Mouse (Mus musculus) embryonic facial prominence, embryonic 10.5 days (tissue): ENCODE data around the gene Ssr3. TPM values are rescaled to one million over a fixed set of nuclear protein-coding genes. Genes with fewer than 3 reads are reported as not detected.
A peak's percentile ranks its signal among the peaks of the same experiment; 100 is the strongest.

Experiments used
- DNase-seq: peaks from one replicate; pipeline ENCODE4 v3.0.0-alpha.2; 2017; ENCODE audit warnings: low spot score
- H3K27ac ChIP-seq: fragments of 300-500 bp; sonication (generic); replicated peaks from 2 replicates; pipeline ENCODE4 v1.5.1; 2016; ENCODE audit warnings: mild to moderate bottlenecking
- H3K27me3 ChIP-seq: fragments of 300-500 bp; sonication (generic); replicated peaks from 2 replicates; pipeline ENCODE4 v1.6.1; 2016; ENCODE audit warnings: low read depth, mild to moderate bottlenecking; ENCODE audit not compliant: poor library complexity, severe bottlenecking
- H3K36me3 ChIP-seq: fragments of 300-500 bp; sonication (generic); replicated peaks from 2 replicates; pipeline ENCODE4 v1.6.1; 2016; ENCODE audit warnings: mild to moderate bottlenecking, moderate library complexity
- H3K4me1 ChIP-seq: fragments of 300-500 bp; sonication (generic); 2 replicates; pipeline ENCODE4 v1.6.1; 2016
- H3K4me3 ChIP-seq: fragments of 300-500 bp; sonication (generic); 2 replicates; pipeline ENCODE4 v1.5.1; 2016; ENCODE audit warnings: mild to moderate bottlenecking, moderate library complexity
- H3K9me3 ChIP-seq: fragments of 300-500 bp; sonication (generic); 2 replicates; pipeline ENCODE4 v1.6.1; 2016; ENCODE audit warnings: mild to moderate bottlenecking
- WGBS: fragments of 180-500 bp; shearing (Covaris S2); methylation state at CpG from one replicate; pipeline ENCODE4 v1.1.7; 2016; 5-methylcytosine and 5-hydroxymethylcytosine counted together
- polyA plus RNA-seq: library from polyadenylated mRNA; unstranded; fragments of >200 nt; fragmentation: Nextera tagmentation; extraction: Ambion mirVana; gene quantifications from 2 replicates; pipeline ENCODE4 v1.2.1, GENCODE M21; 2016

Ssr3 gene
- polyA plus RNA-seq: 226 and 227 TPM in 2 replicates

DNA sequence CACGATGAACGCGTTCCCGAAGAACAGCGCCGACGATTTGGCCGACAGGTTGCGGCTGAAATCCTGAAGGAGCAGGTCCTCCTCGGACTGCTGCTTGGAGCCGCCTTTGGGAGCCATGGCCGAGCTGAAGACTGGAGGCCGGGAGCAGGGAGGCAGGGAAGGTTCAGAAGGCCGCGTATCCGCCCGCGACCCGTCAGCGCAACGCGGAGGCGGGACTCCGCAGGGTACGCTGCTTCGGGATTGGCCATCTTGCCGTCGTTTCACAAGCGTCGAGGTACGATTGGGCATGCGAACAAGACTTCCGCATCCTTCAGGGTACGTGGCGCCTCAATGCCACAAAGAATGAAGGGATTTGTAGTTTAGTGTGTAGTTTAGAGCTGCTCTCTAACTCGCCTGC lies at the start of gene Ssr3:
Gene Ssr3, minus strand, starts transcription at position 203 of the 397 bp plus-strand sequence.
- H3K4me3 ChIP-seq: peak within 1 kb of the TSS; percentile 91
- WGBS: under 1% methylated on average over 36 of the region's 36 CpGs
- H3K4me1 ChIP-seq: peaks cover 9% of the 10 kb centered on the region

DNA sequence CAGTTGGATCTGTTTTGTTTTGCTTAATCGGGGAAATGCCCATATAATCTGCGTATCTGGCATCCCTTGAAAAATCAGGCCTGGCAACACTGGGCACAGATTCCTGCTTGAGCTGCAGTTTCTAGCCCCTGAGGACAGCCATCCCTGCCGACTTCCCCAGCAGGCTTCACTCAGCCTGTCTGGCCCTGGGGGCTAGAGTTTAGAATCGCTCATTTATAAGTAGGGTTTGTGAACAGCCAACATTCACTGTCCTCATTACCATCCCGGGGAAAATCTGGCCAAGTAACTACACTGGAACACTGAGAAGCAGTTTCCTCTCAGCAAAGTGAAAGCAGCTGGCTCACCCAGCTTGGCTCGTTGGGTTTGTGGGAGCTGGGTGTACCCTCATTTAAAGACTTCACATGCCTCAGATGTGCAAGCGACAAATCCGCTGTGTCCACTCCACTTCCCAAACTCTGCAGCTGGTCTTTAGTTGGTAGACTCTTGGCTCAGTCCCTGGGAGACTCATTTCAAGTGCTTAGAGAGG lies 49.2 kb upstream of the Ssr3 start:
- 0 out of 2 replicates have a peak overlapping the region, but pooled peaks have one; percentile 54 for H3K27ac ChIP-seq
- peak; percentile 43 for DNase-seq
- WGBS: 43% methylated on average over 8 of the region's 8 CpGs

More for the DNA sequence above, at the start of gene Ssr3:
- H3K27ac ChIP-seq: peak within 1 kb of the TSS; percentile 96
- H3K36me3 ChIP-seq: peaks cover 32% of the 10 kb centered on the region
- H3K27me3 ChIP-seq: no peaks in the 10 kb centered on the region
- DNase-seq: peak; percentile 97
- H3K9me3 ChIP-seq: no peaks in the 10 kb centered on the region

DNA sequence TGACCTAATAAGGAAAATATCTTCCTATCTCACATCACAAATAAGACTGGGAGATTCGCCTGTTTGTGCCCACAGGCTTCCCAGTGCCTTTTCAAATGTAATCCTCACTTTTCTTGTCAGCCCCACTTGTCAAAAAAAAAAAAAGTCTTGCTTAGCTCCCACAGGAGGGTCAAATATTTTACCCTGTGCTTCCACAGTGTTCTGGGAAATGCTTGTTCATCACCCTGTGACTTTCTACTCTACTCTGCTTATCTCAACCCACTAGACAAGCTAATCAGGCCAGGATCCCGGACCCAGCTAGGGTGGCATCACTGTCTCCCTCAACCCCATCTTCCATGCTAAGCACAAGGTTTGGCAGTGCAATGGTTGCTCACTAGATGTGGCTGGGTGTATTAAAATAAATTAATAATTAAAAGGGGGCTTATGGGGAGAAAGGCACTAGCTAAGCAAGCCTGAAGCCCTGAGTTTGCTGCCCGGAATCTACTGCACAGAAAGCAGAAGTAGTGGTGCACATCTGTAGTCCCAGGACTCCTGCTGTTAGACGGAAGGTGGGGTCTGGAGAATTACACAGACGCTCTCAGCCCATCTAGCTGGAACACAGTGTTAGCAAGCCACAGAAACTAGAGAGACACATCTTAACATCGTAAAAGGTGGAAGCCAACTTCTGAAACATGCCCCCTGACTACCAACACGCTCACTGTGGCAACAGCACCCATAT lies 46.2 kb upstream of the Ssr3 start:
- peaks cover 18% of the 10 kb centered on the region for H3K4me1 ChIP-seq
- H3K4me3 ChIP-seq: no peak overlapping the region
- H3K36me3 ChIP-seq: no peaks in the 10 kb centered on the region
- no peak for DNase-seq
- no peak overlapping the region for H3K27ac ChIP-seq
- WGBS: 87% methylated on average over 7 of the region's 7 CpGs
- H3K27me3 ChIP-seq: no peaks in the 10 kb centered on the region
- H3K9me3 ChIP-seq: no peaks in the 10 kb centered on the region

More for the DNA sequence above, 49.2 kb upstream of the Ssr3 start:
- Histone ChIP-seq H3K36me3 (no peaks in the 10 kb centered on the region), H3K4me3 (no peak overlapping the region), H3K9me3 (no peaks in the 10 kb centered on the region), H3K4me1 (peaks cover 18% of the 10 kb centered on the region), H3K27me3 (no peaks in the 10 kb centered on the region)

DNA sequence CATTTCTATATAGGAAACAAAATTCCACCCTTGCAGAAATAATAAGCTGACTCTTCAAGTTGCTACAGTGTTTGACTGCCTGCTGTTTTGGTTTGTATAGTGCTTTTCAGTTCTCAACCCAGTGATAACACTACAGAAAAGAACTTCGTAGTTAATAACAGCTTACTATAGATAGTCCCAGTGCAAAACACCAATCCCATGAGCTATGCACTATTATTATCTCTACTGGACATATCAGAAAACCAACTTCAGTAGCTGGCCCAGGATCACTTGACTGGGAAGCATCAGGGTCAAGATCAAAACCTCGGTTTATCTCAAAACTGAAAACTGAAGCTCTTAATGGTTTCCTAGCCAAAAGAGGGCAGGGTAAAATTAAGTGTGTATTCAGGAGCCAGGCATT lies 43.4 kb upstream of the Ssr3 start:
- Histone ChIP-seq H3K9me3 (no peaks in the 10 kb centered on the region), H3K4me3 (no peak overlapping the region), H3K4me1 (no peaks in the 10 kb centered on the region), H3K27ac (no peak overlapping the region), H3K27me3 (no peaks in the 10 kb centered on the region), H3K36me3 (no peaks in the 10 kb centered on the region)
- 86% methylated on average over 2 of the region's 2 CpGs for WGBS
- no peak for DNase-seq

DNA sequence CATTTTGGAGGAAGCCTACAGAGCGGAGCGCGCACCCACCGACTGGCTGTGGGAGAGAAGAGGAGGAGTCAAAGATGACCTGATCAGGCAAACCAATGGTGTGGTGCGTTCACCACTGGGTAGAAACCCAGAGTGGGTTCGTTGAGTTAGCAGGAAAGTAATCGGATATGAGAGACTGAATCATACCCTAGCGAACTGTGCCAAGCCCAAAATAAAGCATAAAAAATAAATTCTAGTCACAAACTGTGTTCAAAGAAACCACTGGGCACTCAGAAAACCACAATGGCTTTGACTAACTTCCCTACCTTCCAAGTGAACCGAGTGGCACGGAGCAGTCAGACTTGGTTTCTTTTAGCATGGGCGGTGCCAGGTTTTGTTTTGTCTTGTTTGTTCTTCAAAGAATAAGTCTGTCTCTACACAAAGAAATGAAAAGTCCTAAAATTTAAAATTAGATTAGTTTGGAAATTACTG lies 42.7 kb upstream of the Ssr3 start:
- no peak overlapping the region for H3K27ac ChIP-seq
- no peaks in the 10 kb centered on the region for H3K27me3 ChIP-seq
- WGBS: 88% methylated on average over 11 of the region's 11 CpGs
- no peaks in the 10 kb centered on the region for H3K9me3 ChIP-seq
- H3K4me1 ChIP-seq: no peaks in the 10 kb centered on the region
- no peak for DNase-seq
- no peak overlapping the region for H3K4me3 ChIP-seq
- no peaks in the 10 kb centered on the region for H3K36me3 ChIP-seq

DNA sequence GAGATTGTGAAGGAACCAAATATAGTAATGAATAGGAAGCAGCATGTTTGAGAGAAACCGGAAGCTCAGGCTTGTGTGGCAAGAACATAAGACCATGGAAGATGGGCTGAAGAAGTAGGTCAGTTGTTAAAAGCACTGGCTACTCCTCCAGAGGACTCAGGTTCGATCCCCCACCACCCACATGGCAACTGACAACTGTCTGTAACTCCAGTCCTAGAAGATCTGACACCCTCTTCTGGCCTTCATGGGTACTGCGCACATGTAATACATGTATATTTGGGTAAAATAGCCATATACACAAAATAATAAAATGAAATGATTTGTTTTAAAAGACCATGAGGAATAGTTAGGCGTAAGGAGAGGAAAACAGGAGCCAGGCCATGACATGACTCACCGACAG lies 39.8 kb upstream of the Ssr3 start:
- Histone ChIP-seq H3K4me3 (no peak overlapping the region), H3K9me3 (no peaks in the 10 kb centered on the region), H3K4me1 (no peaks in the 10 kb centered on the region), H3K36me3 (no peaks in the 10 kb centered on the region), H3K27ac (no peak overlapping the region), H3K27me3 (no peaks in the 10 kb centered on the region)
- WGBS: 92% methylated on average over 5 of the region's 5 CpGs
- no peak for DNase-seq

DNA sequence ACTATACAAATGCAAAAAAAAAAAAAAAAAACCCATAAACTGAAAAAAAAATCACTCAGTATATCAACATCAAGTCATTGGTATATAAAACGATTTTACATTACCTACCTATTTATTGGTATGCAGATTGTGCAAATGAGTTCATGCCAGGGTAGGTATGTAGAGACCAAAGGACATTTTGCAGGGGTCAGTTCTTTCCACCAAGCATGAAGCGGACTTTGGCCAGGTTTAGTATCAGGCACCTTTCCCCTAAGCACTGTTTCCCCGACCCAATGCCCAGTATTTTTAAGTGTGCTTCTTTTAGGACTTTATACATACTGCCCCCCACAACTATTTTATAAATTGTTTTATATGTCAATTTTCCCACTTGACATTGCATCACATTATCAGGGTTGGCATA lies 27.3 kb upstream of the Ssr3 start:
- WGBS: 89% methylated on average over 3 of the region's 3 CpGs
- Histone ChIP-seq H3K36me3 (no peaks in the 10 kb centered on the region), H3K27me3 (no peaks in the 10 kb centered on the region), H3K27ac (no peak overlapping the region), H3K4me3 (no peak overlapping the region), H3K9me3 (no peaks in the 10 kb centered on the region), H3K4me1 (peaks cover 24% of the 10 kb centered on the region)
- no peak for DNase-seq

DNA sequence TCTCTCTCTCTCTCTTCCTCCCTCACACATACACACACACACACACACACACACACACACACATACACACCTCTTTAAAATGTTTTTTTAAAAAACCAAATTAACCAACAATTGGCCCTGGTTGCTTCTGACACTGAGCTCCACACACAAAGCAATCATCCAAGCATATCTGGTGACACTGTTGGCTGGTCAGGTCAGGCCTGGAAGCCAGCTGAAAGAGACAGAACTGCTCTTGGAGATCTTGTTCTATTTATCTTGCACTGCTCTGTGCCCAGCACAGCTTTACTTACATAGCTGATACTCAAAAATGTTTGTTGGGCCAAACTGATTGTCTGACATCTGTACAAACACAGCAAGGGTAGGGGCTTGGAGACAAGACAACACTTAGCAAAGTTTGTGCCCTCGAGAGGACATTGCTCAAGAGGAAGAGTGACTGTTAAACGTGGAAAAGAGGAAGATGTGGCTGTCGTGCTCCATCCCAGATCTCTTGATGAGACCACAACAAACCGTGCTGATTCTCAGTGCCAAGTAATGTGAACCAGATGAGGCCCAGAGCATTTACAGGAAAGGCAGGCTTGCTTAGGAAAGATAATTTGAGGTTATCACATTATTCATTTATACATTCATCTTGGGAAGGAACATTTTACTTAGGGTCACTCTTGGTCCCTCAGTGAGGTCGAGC lies 25.6 kb upstream of the Ssr3 start:
- Histone ChIP-seq H3K27me3 (no peaks in the 10 kb centered on the region), H3K27ac (peak overlapping the region; percentile 19; the same call in 1 of the 2 replicates), H3K9me3 (no peaks in the 10 kb centered on the region), H3K36me3 (no peaks in the 10 kb centered on the region), H3K4me1 (peaks cover 24% of the 10 kb centered on the region), H3K4me3 (no peak overlapping the region)
- WGBS: 43% methylated on average over 5 of the region's 5 CpGs
- no peak for DNase-seq

DNA sequence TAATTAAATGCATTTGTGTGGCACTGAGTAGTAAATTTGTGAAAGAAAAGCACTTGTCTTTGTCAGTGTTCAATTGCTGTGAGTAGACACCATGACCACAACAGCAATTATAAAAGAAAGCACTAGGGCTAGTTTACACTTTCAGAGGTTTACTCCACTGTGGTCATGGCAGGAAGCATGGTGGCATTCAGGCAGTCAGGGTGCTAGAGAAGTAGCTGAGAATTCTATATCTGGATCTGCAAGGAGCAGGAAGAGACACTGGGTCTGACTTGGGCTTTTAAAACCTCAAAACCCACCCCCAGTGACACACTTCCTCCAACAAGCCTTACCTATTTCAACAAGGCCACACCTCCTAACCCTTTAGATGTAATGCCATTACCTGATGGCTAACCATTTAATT lies 24.1 kb upstream of the Ssr3 start:
- no peak for DNase-seq
- Histone ChIP-seq H3K27me3 (no peaks in the 10 kb centered on the region), H3K27ac (no peak overlapping the region), H3K4me1 (peaks cover 24% of the 10 kb centered on the region), H3K4me3 (no peak overlapping the region), H3K36me3 (no peaks in the 10 kb centered on the region), H3K9me3 (no peaks in the 10 kb centered on the region)

DNA sequence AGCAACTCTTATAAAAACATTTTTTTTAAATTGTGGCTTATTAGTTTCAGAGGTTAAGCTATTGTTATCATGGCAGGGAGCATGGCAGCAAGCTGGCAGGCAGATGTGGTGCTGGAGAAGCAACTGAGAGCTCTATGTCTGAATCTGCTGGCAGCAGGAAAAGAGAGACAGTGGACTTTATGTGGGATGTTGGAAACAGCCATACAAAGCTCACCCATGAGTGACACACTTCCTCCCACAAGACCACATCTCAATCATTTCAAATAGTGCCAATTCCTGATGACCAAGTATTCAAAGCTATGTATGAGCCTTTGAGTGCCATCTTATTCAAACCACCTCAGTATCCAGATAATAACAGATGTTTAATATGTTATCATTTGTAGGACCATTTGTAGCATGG lies 15.5 kb upstream of the Ssr3 start:
- no peak overlapping the region for H3K27ac ChIP-seq
- H3K4me3 ChIP-seq: no peak overlapping the region
- no peaks in the 10 kb centered on the region for H3K4me1 ChIP-seq
- H3K9me3 ChIP-seq: no peaks in the 10 kb centered on the region
- no peak for DNase-seq
- H3K27me3 ChIP-seq: no peaks in the 10 kb centered on the region
- no peaks in the 10 kb centered on the region for H3K36me3 ChIP-seq

DNA sequence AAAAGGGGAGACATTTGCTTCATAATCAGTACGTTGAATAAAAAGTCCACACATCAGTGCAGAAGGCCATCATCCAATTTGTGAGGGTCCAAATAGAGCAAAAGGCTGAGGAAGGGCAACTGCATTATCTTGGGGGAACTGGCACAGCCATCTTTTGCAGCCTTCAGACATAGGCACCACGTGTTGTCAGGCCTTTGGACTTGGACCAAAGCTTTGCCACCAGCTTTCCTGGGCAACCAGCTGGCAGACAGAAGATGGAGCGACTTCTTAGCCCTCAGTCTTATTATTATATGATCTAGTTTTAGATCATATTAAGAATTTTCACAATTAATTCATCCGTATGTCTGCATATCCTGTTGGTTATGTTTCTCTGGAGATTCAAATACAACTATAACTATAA lies 13.4 kb upstream of the Ssr3 start:
- Histone ChIP-seq H3K27me3 (no peaks in the 10 kb centered on the region), H3K27ac (no peak overlapping the region), H3K4me3 (no peak overlapping the region), H3K4me1 (0 out of 2 replicates have a peak, but pooled peaks cover 2% of the 10 kb centered on the region), H3K9me3 (no peaks in the 10 kb centered on the region), H3K36me3 (no peaks in the 10 kb centered on the region)
- WGBS: 83% methylated on average over 4 of the region's 4 CpGs
- no peak for DNase-seq

DNA sequence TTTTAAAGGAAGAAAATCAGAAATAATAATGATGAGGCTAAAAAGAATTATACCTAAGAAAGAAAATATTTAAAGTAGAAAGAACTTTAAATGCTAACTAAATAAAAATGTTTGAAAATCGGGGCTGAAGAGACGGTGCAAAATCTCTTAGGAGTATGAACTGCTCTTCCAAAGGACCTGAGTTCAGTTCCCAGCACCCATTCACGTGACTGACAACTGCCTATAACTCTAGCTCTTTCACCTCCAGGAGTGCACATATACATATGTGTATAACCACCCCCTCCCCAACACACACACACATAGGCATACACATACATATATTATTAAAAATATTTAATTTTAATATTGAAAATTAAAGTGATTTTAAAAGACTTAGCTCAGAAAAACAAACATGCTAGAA lies 5.1 kb upstream of the Ssr3 start:
- H3K9me3 ChIP-seq: no peaks in the 10 kb centered on the region
- 94% methylated on average over 3 of the region's 3 CpGs for WGBS

More for the DNA sequence above, 5.1 kb upstream of the Ssr3 start:
- Histone ChIP-seq H3K4me3 (no peak overlapping the region), H3K27ac (no peak overlapping the region), H3K27me3 (no peaks in the 10 kb centered on the region), H3K4me1 (0 out of 2 replicates have a peak, but pooled peaks cover 2% of the 10 kb centered on the region), H3K36me3 (no peaks in the 10 kb centered on the region)
- DNase-seq: no peak
